Mouse (Mus musculus): ENCODE results near the gene Gm9837.

Gm9837 gene

GRCm38 (mm10) chr11:53486822-53487594 lies 16.7 kb upstream of the Gm9837 start:
- DNase-seq (ENCODE audit: extremely low read depth, low read depth), result no peak

- DNase-seq (ENCODE audit: extremely low read depth, low read depth), result no peak
Measured at GRCm38 (mm10) chr11:53486351-53486750, 16.1 kb upstream of the Gm9837 start.

GRCm38 (mm10) chr11:53485719-53486118 lies 15.4 kb upstream of the Gm9837 start:
- no peak for DNase-seq (ENCODE audit: extremely low read depth, low read depth)

- DNase-seq (ENCODE audit: extremely low read depth, low read depth), result peak; percentile 56
Measured at GRCm38 (mm10) chr11:53483159-53483891, 13.0 kb upstream of the Gm9837 start.

- DNase-seq (ENCODE audit: extremely low read depth, low read depth), result peak; percentile 90
Measured at GRCm38 (mm10) chr11:53481088-53481730, 10.9 kb upstream of the Gm9837 start.

- DNase-seq (ENCODE audit: extremely low read depth, low read depth), result no peak
Measured at GRCm38 (mm10) chr11:53479783-53480301, 9.6 kb upstream of the Gm9837 start, which contains the start of the genes Gm9945 and Sowaha. Gm9945 (plus strand) TSS chr11:53480166. Sowaha (minus strand) TSS chr11:53480274.

- no peak for DNase-seq (ENCODE audit: extremely low read depth, low read depth)
Measured at GRCm38 (mm10) chr11:53479171-53479782, 9.0 kb upstream of the Gm9837 start.

- DNase-seq (ENCODE audit: extremely low read depth, low read depth), result no peak
Measured at GRCm38 (mm10) chr11:53478383-53479170, 8.3 kb upstream of the Gm9837 start.

- DNase-seq (ENCODE audit: extremely low read depth, low read depth), result no peak
Measured at GRCm38 (mm10) chr11:53477833-53478232, 7.6 kb upstream of the Gm9837 start.

GRCm38 (mm10) chr11:53475620-53476019 lies 5.3 kb upstream of the Gm9837 start:
- no peak for DNase-seq (ENCODE audit: extremely low read depth, low read depth)

GRCm38 (mm10) chr11:53472709-53473108 lies 2.4 kb upstream of the Gm9837 start:
- DNase-seq (ENCODE audit: extremely low read depth, low read depth), result no peak

- DNase-seq (ENCODE audit: extremely low read depth, low read depth), result no peak
Measured at GRCm38 (mm10) chr11:53469294-53469967, 848 bp downstream of the Gm9837 start.

GRCm38 (mm10) chr11:53466231-53466971 lies 3.9 kb downstream of the Gm9837 start:
- DNase-seq (ENCODE audit: extremely low read depth, low read depth), result no peak

GRCm38 (mm10) chr11:53463551-53464424 lies 6.5 kb downstream of the Gm9837 start:
- no peak for DNase-seq (ENCODE audit: extremely low read depth, low read depth)

- DNase-seq (ENCODE audit: extremely low read depth, low read depth), result peak; percentile 58
Measured at GRCm38 (mm10) chr11:53461727-53462126, 8.6 kb downstream of the Gm9837 start.

GRCm38 (mm10) chr11:53460192-53460591 lies 10.1 kb downstream of the Gm9837 start:
- no peak for DNase-seq (ENCODE audit: extremely low read depth, low read depth)

- DNase-seq (ENCODE audit: extremely low read depth, low read depth), result no peak
Measured at GRCm38 (mm10) chr11:53458996-53459395, 11.3 kb downstream of the Gm9837 start.

GRCm38 (mm10) chr11:53457372-53457954 lies 12.8 kb downstream of the Gm9837 start:
- DNase-seq (ENCODE audit: extremely low read depth, low read depth), result no peak

Measured in MEL-GATA-1-ER (cell line).